Mouse (Mus musculus): Measurements from ENCODE around the gene Ddx31.

Ddx31 gene

GRCm38 (mm10) chr2:28912961-28913360 is 72.8 kb downstream of the Ddx31 start:
- no peak for DNase-seq

GRCm38 (mm10) chr2:28914121-28914520 is 73.9 kb downstream of the Ddx31 start:
- DNase-seq = no peak

- DNase-seq = no peak
Measured at GRCm38 (mm10) chr2:28915104-28915738, 75.0 kb downstream of the Ddx31 start.

GRCm38 (mm10) chr2:28915768-28916512 is 75.7 kb downstream of the Ddx31 start:
- DNase-seq = peak; percentile 75 to 83

- no peak for DNase-seq
Measured at GRCm38 (mm10) chr2:28916513-28916865, 76.3 kb downstream of the Ddx31 start, which contains the start of gene Barhl1. TSS of gene Barhl1 (minus strand) at chr2:28916668.

GRCm38 (mm10) chr2:28917156-28917517 is 76.9 kb downstream of the Ddx31 start:
- no peak for DNase-seq

GRCm38 (mm10) chr2:28917518-28918361 is 77.5 kb downstream of the Ddx31 start:
- no peak for DNase-seq

- DNase-seq = no peak
Measured at GRCm38 (mm10) chr2:28919001-28919400, 78.8 kb downstream of the Ddx31 start.

GRCm38 (mm10) chr2:28923912-28924311 is 83.7 kb downstream of the Ddx31 start:
- peak; percentile 15 to 40 for DNase-seq

- no peak for DNase-seq
Measured at GRCm38 (mm10) chr2:28930571-28930970, 90.4 kb downstream of the Ddx31 start.

GRCm38 (mm10) chr2:28938997-28939396 is 98.8 kb downstream of the Ddx31 start:
- no peak for DNase-seq

GRCm38 (mm10) chr2:28943666-28944516 is 103.7 kb downstream of the Ddx31 start:
- DNase-seq = no peak

GRCm38 (mm10) chr2:28945388-28945787 is 105.2 kb downstream of the Ddx31 start:
- no peak for DNase-seq

GRCm38 (mm10) chr2:28946312-28946711 is 106.1 kb downstream of the Ddx31 start:
- no peak for DNase-seq

- no peak for DNase-seq
Measured at GRCm38 (mm10) chr2:28952981-28953380, 112.8 kb downstream of the Ddx31 start.

- no peak for DNase-seq
Measured at GRCm38 (mm10) chr2:28954595-28954994, 114.4 kb downstream of the Ddx31 start.
